Mouse (Mus musculus): ENCODE data around the gene Prune2.

GRCm38 (mm10) chr19:17150064-17150463 lies 194.1 kb downstream of the Prune2 start:
- TF ChIP-seq CTCF (IDR thresholded peaks at IDR 0.05): no peak
- no peak for TF ChIP-seq EP300 (IDR thresholded peaks at IDR 0.05)
